Mouse (Mus musculus): Measurements from ENCODE around the gene Fam185a.

The Fam185a gene

GRCm38 (mm10) chr5:21426666-21427065 lies 1.9 kb downstream of the Fam185a start:
- DNase-seq (ENCODE audit: low spot score): no peak

GRCm38 (mm10) chr5:21434148-21434929 lies 9.6 kb downstream of the Fam185a start:
- DNase-seq (ENCODE audit: low spot score): no peak

GRCm38 (mm10) chr5:21436471-21436975 lies 11.8 kb downstream of the Fam185a start:
- DNase-seq (ENCODE audit: low spot score): no peak

- no peak for DNase-seq (ENCODE audit: low spot score)
Measured at GRCm38 (mm10) chr5:21438428-21438827, 13.7 kb downstream of the Fam185a start.

GRCm38 (mm10) chr5:21439446-21440110 lies 14.8 kb downstream of the Fam185a start:
- no peak for DNase-seq (ENCODE audit: low spot score)

GRCm38 (mm10) chr5:21440833-21441530 lies 16.2 kb downstream of the Fam185a start:
- DNase-seq (ENCODE audit: low spot score): peak; percentile 33

- no peak for DNase-seq (ENCODE audit: low spot score)
Measured at GRCm38 (mm10) chr5:21467387-21467786, 42.6 kb downstream of the Fam185a start.

GRCm38 (mm10) chr5:21468100-21468499 lies 43.3 kb downstream of the Fam185a start:
- DNase-seq (ENCODE audit: low spot score): no peak

- no peak for DNase-seq (ENCODE audit: low spot score)
Measured at GRCm38 (mm10) chr5:21478428-21478827, 53.7 kb downstream of the Fam185a start.

GRCm38 (mm10) chr5:21479746-21480145 lies 55.0 kb downstream of the Fam185a start:
- no peak for DNase-seq (ENCODE audit: low spot score)

GRCm38 (mm10) chr5:21481521-21481920 lies 56.8 kb downstream of the Fam185a start:
- no peak for DNase-seq (ENCODE audit: low spot score)

- no peak for DNase-seq (ENCODE audit: low spot score)
Measured at GRCm38 (mm10) chr5:21482446-21483222, 57.9 kb downstream of the Fam185a start.

- DNase-seq (ENCODE audit: low spot score): no peak
Measured at GRCm38 (mm10) chr5:21483275-21483674, 58.5 kb downstream of the Fam185a start.

- DNase-seq (ENCODE audit: low spot score): no peak
Measured at GRCm38 (mm10) chr5:21485197-21485829, 60.6 kb downstream of the Fam185a start.

GRCm38 (mm10) chr5:21486798-21487197 lies 62.0 kb downstream of the Fam185a start:
- DNase-seq (ENCODE audit: low spot score): no peak

GRCm38 (mm10) chr5:21487306-21487705 lies 62.5 kb downstream of the Fam185a start:
- DNase-seq (ENCODE audit: low spot score): no peak

GRCm38 (mm10) chr5:21487716-21488115 lies 63.0 kb downstream of the Fam185a start:
- no peak for DNase-seq (ENCODE audit: low spot score)

GRCm38 (mm10) chr5:21488506-21488905 lies 63.7 kb downstream of the Fam185a start:
- no peak for DNase-seq (ENCODE audit: low spot score)

- no peak for DNase-seq (ENCODE audit: low spot score)
Measured at GRCm38 (mm10) chr5:21489135-21489534, 64.4 kb downstream of the Fam185a start.

- DNase-seq (ENCODE audit: low spot score): no peak
Measured at GRCm38 (mm10) chr5:21491469-21491868, 66.7 kb downstream of the Fam185a start.

GRCm38 (mm10) chr5:21492213-21492612 lies 67.5 kb downstream of the Fam185a start:
- no peak for DNase-seq (ENCODE audit: low spot score)
